Mouse (Mus musculus) embryonic fibroblast, embryonic 13.5 days (primary cell): ENCODE data around the gene Nek2. TPM values are rescaled to one million over a fixed set of nuclear protein-coding genes. Genes with fewer than 3 reads are reported as not detected.

ENCODE experiments used
- H3K27ac ChIP-seq: 2 replicates; pipeline ENCODE4 v1.5.1; 2012; ENCODE audit warnings: low read length, control low read depth, inconsistent platforms; ENCODE audit not compliant: insufficient read depth
- H3K4me1 ChIP-seq: 2 replicates; pipeline ENCODE4 v1.6.1; 2011; ENCODE audit warnings: low read length; ENCODE audit not compliant: control insufficient read depth, insufficient read depth
- H3K4me3 ChIP-seq: 2 replicates; pipeline ENCODE4 v1.5.1; 2011; ENCODE audit warnings: mild to moderate bottlenecking, control low read depth, low read length; ENCODE audit not compliant: insufficient read depth
- CTCF ChIP-seq: IDR thresholded peaks from 2 replicates; pipeline ENCODE4 v1.5.1; 2011; ENCODE audit warnings: mild to moderate bottlenecking, control low read depth, low read length, moderate library complexity, borderline replicate concordance; ENCODE audit not compliant: insufficient read depth
- POLR2A ChIP-seq: IDR thresholded peaks from 2 replicates; pipeline ENCODE4 v1.6.1; 2011; ENCODE audit warnings: low read depth, mild to moderate bottlenecking, control low read depth, low read length, moderate library complexity
- polyA plus RNA-seq: library from polyadenylated mRNA; stranded (reverse); fragments of >200 nt; gene quantifications from 2 replicates; pipeline ENCODE4 v1.2.4, GENCODE M21; 2011; ENCODE audit warnings: low read depth; ENCODE audit not compliant: missing spikeins, insufficient read length

Gene Nek2
- polyA plus RNA-seq, 1 experiment = 20.9 TPM

DNA sequence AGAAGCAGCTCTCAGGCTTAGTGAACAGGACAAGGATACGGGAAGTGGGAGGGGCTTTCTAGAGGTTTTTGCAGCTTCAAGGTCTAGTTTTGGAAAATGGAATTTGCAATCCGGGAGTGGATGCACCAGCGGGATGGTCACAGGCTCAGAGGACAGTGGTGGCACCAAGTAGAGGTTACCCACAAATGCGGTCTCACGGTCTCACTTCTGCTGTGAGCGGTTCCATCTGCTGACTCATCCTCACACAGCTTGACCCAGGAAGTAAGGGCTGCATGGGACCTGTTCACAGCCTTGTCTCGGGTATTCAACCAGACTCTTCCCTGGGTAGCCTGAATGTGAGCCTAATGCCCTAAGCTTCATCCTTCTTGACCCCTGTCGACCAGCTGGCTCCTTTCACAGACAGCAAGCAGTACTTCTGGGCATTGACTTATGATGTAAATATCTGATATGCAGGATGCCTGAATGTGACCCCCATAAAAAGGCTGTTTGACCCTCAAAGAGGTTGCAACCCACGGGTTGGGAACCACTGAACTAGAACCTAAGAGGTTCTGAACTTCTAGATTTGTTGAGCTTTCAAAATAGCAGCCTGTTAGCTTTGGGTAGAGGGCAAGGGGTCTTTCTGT is 54.5 kb downstream of the Nek2 start:
- Histone ChIP-seq H3K4me3 (no peak overlapping the region), H3K4me1 (no peaks in the 10 kb centered on the region), H3K27ac (no peak overlapping the region)
- TF ChIP-seq POLR2A (no peak), CTCF (no peak)

DNA sequence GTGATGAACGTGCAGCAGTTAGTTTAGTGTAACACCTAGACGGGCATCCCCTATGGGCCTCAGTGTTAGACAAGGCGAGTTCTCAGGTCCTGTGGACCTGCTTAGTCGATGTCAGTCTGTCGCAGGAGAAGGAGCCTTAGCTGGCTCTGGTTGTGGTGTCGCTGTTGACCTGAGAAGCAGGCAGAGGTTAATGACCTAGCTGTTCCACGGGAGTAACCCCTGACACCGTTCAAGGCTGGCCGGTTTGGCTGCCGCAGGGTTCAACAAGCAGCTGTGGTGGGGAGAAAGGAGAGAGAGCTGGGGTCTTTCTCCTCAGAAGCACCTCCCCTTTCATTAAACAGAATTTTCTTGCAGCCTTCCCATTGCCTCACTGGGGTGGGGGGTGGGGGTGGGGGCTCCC is 56.4 kb downstream of the Nek2 start:
- H3K4me3 ChIP-seq = no peak overlapping the region
- no peak for TF ChIP-seq CTCF
- no peak for TF ChIP-seq POLR2A
- no peaks in the 10 kb centered on the region for H3K4me1 ChIP-seq
- no peak overlapping the region for H3K27ac ChIP-seq

- TF ChIP-seq POLR2A (no peak), CTCF (no peak)
- Histone ChIP-seq H3K4me3 (no peak overlapping the region), H3K27ac (no peak overlapping the region), H3K4me1 (no peaks in the 10 kb centered on the region)
These were observed 57.3 kb downstream of the Nek2 start for GRCm38 (mm10) chr1:191878518-191878921.

- no peak for TF ChIP-seq POLR2A
- no peak for TF ChIP-seq CTCF
- Histone ChIP-seq H3K4me3 (no peak overlapping the region), H3K4me1 (no peaks in the 10 kb centered on the region), H3K27ac (no peak overlapping the region)
These were observed 59.0 kb downstream of the Nek2 start for GRCm38 (mm10) chr1:191880247-191880646.

GRCm38 (mm10) chr1:191880921-191881609 is 59.8 kb downstream of the Nek2 start:
- Histone ChIP-seq H3K27ac (no peak overlapping the region), H3K4me3 (no peak overlapping the region), H3K4me1 (no peaks in the 10 kb centered on the region)
- no peak for TF ChIP-seq POLR2A
- no peak for TF ChIP-seq CTCF

DNA sequence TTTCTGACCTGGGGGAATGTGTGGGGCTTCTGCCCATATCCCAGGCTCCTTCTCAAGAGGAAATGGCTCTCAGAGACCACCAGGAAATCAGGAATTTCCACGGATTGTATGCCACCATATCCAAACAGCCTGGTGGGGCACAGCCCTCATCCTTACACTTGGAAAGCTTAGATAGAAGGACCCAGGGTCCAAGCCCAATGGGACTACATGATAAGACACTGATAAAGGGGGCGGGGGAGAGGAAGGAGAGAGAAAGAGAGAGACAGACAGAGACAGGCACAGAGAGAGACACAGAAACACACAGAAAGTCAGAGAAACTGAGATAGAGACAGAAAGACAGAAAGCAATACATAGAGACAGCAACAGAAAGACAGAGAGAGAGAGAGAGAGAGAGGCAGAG is 60.4 kb downstream of the Nek2 start:
- no peak overlapping the region for H3K27ac ChIP-seq
- H3K4me3 ChIP-seq = no peak overlapping the region
- no peaks in the 10 kb centered on the region for H3K4me1 ChIP-seq
- TF ChIP-seq CTCF = no peak
- no peak for TF ChIP-seq POLR2A

Other genes starting within 250 kb of the Nek2 start
- gene Dtl, start 245.9 kb upstream of the Nek2 start, polyA plus RNA-seq = 14.6 and 25.1 TPM in 2 replicates
- gene Ints7, start 245.8 kb upstream of the Nek2 start, polyA plus RNA-seq = 27.6 and 37.1 TPM in 2 replicates
- gene Lpgat1, start 103.6 kb upstream of the Nek2 start, polyA plus RNA-seq = 60.5 and 66.1 TPM in 2 replicates
- 8.3 and 10.1 TPM in 2 replicates for gene Slc30a1, start 85.3 kb downstream of the Nek2 start, polyA plus RNA-seq
- gene Rd3, start 155.9 kb downstream of the Nek2 start, polyA plus RNA-seq = not detected in 2 replicates